Mouse (Mus musculus): ENCODE data around the gene Prss38. TPM values are rescaled to one million over a fixed set of nuclear protein-coding genes. Genes with fewer than 3 reads are reported as not detected.

Prss38 gene
- polyA plus RNA-seq (2014; fragmentation: Nextera tagmentation; extraction: Ambion mirVana), result not detected in 2 replicates

- no peak within 1 kb of the TSS for H3K27ac ChIP-seq (replicated peaks; ENCODE audit: low read depth, low read length)
These were observed at the start of gene Prss38 for GRCm38 (mm10) chr11:59375475-59375874. Gene Prss38 (minus strand): TSS chr11:59375657.

GRCm38 (mm10) chr11:59423010-59423588 is 47.6 kb upstream of the Prss38 start:
- DNase-seq (ENCODE audit: low spot score) (no peak), ATAC-seq (ENCODE audit: insufficient number of reproducible peaks, low FRiP score, low TSS enrichment, low read depth) (no peak)
- Histone ChIP-seq H3K4me1 (ENCODE audit: control insufficient read depth, insufficient read depth, low read length) (no peaks in the 10 kb centered on the region), H3K27me3 (ENCODE audit: control insufficient read depth, insufficient read depth, low read length) (no peaks in the 10 kb centered on the region), H3K9me3 (ENCODE audit: control insufficient read depth, low read length) (no peaks in the 10 kb centered on the region), H3K4me2 (ENCODE audit: low read depth, severe bottlenecking) (no peak overlapping the region), H3K4me3 (ENCODE audit: low read depth, low read length) (no peak overlapping the region), H3K9ac (ENCODE audit: low read length) (no peak overlapping the region), H3K36me3 (ENCODE audit: control insufficient read depth, insufficient read depth, low read length) (peaks cover 19% of the 10 kb centered on the region), H3K27ac (replicated peaks; ENCODE audit: low read depth, low read length) (no peak overlapping the region)
- 70% methylated on average over 5 of the region's 5 CpGs for WGBS

More at GRCm38 (mm10) chr11:59375475-59375874, at the start of gene Prss38:
- ATAC-seq (ENCODE audit: insufficient number of reproducible peaks, low FRiP score, low TSS enrichment, low read depth), result no peak
- H3K9me3 ChIP-seq (ENCODE audit: control insufficient read depth, low read length), result no peaks in the 10 kb centered on the region
- H3K4me2 ChIP-seq (ENCODE audit: low read depth, severe bottlenecking), result no peak within 1 kb of the TSS
- H3K4me3 ChIP-seq (ENCODE audit: low read depth, low read length), result no peak within 1 kb of the TSS
- no peak for DNase-seq (ENCODE audit: low spot score)
- H3K27me3 ChIP-seq (ENCODE audit: control insufficient read depth, insufficient read depth, low read length), result no peaks in the 10 kb centered on the region
- 79% methylated on average over 16 of the region's 16 CpGs for WGBS
- H3K9ac ChIP-seq (ENCODE audit: low read length), result no peak within 1 kb of the TSS
- H3K4me1 ChIP-seq (ENCODE audit: control insufficient read depth, insufficient read depth, low read length), result no peaks in the 10 kb centered on the region
- no peaks in the 10 kb centered on the region for H3K36me3 ChIP-seq (ENCODE audit: control insufficient read depth, insufficient read depth, low read length)

- WGBS, result 90% methylated on average over 2 of the region's 2 CpGs
- peaks cover 12% of the 10 kb centered on the region for H3K36me3 ChIP-seq (ENCODE audit: control insufficient read depth, insufficient read depth, low read length)
These were observed 46.5 kb upstream of the Prss38 start for GRCm38 (mm10) chr11:59421967-59422366.

GRCm38 (mm10) chr11:59421436-59421835 is 46.0 kb upstream of the Prss38 start:
- DNase-seq (ENCODE audit: low spot score) (no peak), ATAC-seq (ENCODE audit: insufficient number of reproducible peaks, low FRiP score, low TSS enrichment, low read depth) (no peak)
- Histone ChIP-seq H3K27me3 (ENCODE audit: control insufficient read depth, insufficient read depth, low read length) (no peaks in the 10 kb centered on the region), H3K4me2 (ENCODE audit: low read depth, severe bottlenecking) (no peak overlapping the region), H3K27ac (replicated peaks; ENCODE audit: low read depth, low read length) (no peak overlapping the region), H3K9ac (ENCODE audit: low read length) (no peak overlapping the region), H3K9me3 (ENCODE audit: control insufficient read depth, low read length) (no peaks in the 10 kb centered on the region), H3K4me1 (ENCODE audit: control insufficient read depth, insufficient read depth, low read length) (no peaks in the 10 kb centered on the region), H3K36me3 (ENCODE audit: control insufficient read depth, insufficient read depth, low read length) (peaks cover 10% of the 10 kb centered on the region), H3K4me3 (ENCODE audit: low read depth, low read length) (no peak overlapping the region)
- 91% methylated on average over 8 of the region's 8 CpGs for WGBS

More at GRCm38 (mm10) chr11:59421967-59422366, 46.5 kb upstream of the Prss38 start:
- Histone ChIP-seq H3K4me2 (ENCODE audit: low read depth, severe bottlenecking) (no peak overlapping the region), H3K4me3 (ENCODE audit: low read depth, low read length) (no peak overlapping the region), H3K9ac (ENCODE audit: low read length) (no peak overlapping the region), H3K4me1 (ENCODE audit: control insufficient read depth, insufficient read depth, low read length) (no peaks in the 10 kb centered on the region), H3K9me3 (ENCODE audit: control insufficient read depth, low read length) (no peaks in the 10 kb centered on the region), H3K27me3 (ENCODE audit: control insufficient read depth, insufficient read depth, low read length) (no peaks in the 10 kb centered on the region), H3K27ac (replicated peaks; ENCODE audit: low read depth, low read length) (no peak overlapping the region)
- no peak for DNase-seq (ENCODE audit: low spot score)
- no peak for ATAC-seq (ENCODE audit: insufficient number of reproducible peaks, low FRiP score, low TSS enrichment, low read depth)

GRCm38 (mm10) chr11:59418708-59419107 is 43.3 kb upstream of the Prss38 start:
- no peak overlapping the region for H3K4me2 ChIP-seq (ENCODE audit: low read depth, severe bottlenecking)
- H3K4me3 ChIP-seq (ENCODE audit: low read depth, low read length), result no peak overlapping the region
- DNase-seq (ENCODE audit: low spot score) (no peak), ATAC-seq (ENCODE audit: insufficient number of reproducible peaks, low FRiP score, low TSS enrichment, low read depth) (no peak; the same call in 1 of the 2 replicates)
- H3K9ac ChIP-seq (ENCODE audit: low read length), result no peak overlapping the region
- H3K9me3 ChIP-seq (ENCODE audit: control insufficient read depth, low read length), result no peaks in the 10 kb centered on the region
- peaks cover 13% of the 10 kb centered on the region for H3K36me3 ChIP-seq (ENCODE audit: control insufficient read depth, insufficient read depth, low read length)
- H3K4me1 ChIP-seq (ENCODE audit: control insufficient read depth, insufficient read depth, low read length), result no peaks in the 10 kb centered on the region
- 96% methylated on average over 5 of the region's 5 CpGs for WGBS
- H3K27me3 ChIP-seq (ENCODE audit: control insufficient read depth, insufficient read depth, low read length), result no peaks in the 10 kb centered on the region
- H3K27ac ChIP-seq (replicated peaks; ENCODE audit: low read depth, low read length), result no peak overlapping the region; the same call in none of the 2 replicates

GRCm38 (mm10) chr11:59412999-59413863 is 37.8 kb upstream of the Prss38 start:
- no peak overlapping the region for H3K9ac ChIP-seq (ENCODE audit: low read length)
- ATAC-seq (ENCODE audit: insufficient number of reproducible peaks, low FRiP score, low TSS enrichment, low read depth) (no peak), DNase-seq (ENCODE audit: low spot score) (no peak)
- WGBS, result 75% methylated on average over 13 of the region's 13 CpGs
- no peaks in the 10 kb centered on the region for H3K4me1 ChIP-seq (ENCODE audit: control insufficient read depth, insufficient read depth, low read length)
- peaks cover 4% of the 10 kb centered on the region; the same call in 1 of the 2 replicates for H3K36me3 ChIP-seq (ENCODE audit: control insufficient read depth, insufficient read depth, low read length)
- no peaks in the 10 kb centered on the region for H3K27me3 ChIP-seq (ENCODE audit: control insufficient read depth, insufficient read depth, low read length)
- H3K27ac ChIP-seq (replicated peaks; ENCODE audit: low read depth, low read length), result 0 out of 2 replicates have a peak overlapping the region, but pooled peaks have one; percentile 24
- no peak overlapping the region for H3K4me3 ChIP-seq (ENCODE audit: low read depth, low read length)
- no peak overlapping the region for H3K4me2 ChIP-seq (ENCODE audit: low read depth, severe bottlenecking)
- H3K9me3 ChIP-seq (ENCODE audit: control insufficient read depth, low read length), result no peaks in the 10 kb centered on the region

GRCm38 (mm10) chr11:59412058-59412457 is 36.6 kb upstream of the Prss38 start:
- H3K4me2 ChIP-seq (ENCODE audit: low read depth, severe bottlenecking), result no peak overlapping the region
- WGBS, result 80% methylated on average over 6 of the region's 6 CpGs
- H3K9ac ChIP-seq (ENCODE audit: low read length), result no peak overlapping the region
- ATAC-seq (ENCODE audit: insufficient number of reproducible peaks, low FRiP score, low TSS enrichment, low read depth), result no peak
- no peak overlapping the region for H3K27ac ChIP-seq (replicated peaks; ENCODE audit: low read depth, low read length)
- no peaks in the 10 kb centered on the region for H3K4me1 ChIP-seq (ENCODE audit: control insufficient read depth, insufficient read depth, low read length)
- DNase-seq (ENCODE audit: low spot score), result no peak
- H3K36me3 ChIP-seq (ENCODE audit: control insufficient read depth, insufficient read depth, low read length), result peaks cover 4% of the 10 kb centered on the region; the same call in 1 of the 2 replicates
- H3K4me3 ChIP-seq (ENCODE audit: low read depth, low read length), result no peak overlapping the region
- no peaks in the 10 kb centered on the region for H3K27me3 ChIP-seq (ENCODE audit: control insufficient read depth, insufficient read depth, low read length)
- no peaks in the 10 kb centered on the region for H3K9me3 ChIP-seq (ENCODE audit: control insufficient read depth, low read length)

- Histone ChIP-seq H3K27ac (replicated peaks; ENCODE audit: low read depth, low read length) (no peak overlapping the region), H3K4me1 (ENCODE audit: control insufficient read depth, insufficient read depth, low read length) (no peaks in the 10 kb centered on the region), H3K4me2 (ENCODE audit: low read depth, severe bottlenecking) (no peak overlapping the region), H3K4me3 (ENCODE audit: low read depth, low read length) (no peak overlapping the region), H3K27me3 (ENCODE audit: control insufficient read depth, insufficient read depth, low read length) (no peaks in the 10 kb centered on the region), H3K9me3 (ENCODE audit: control insufficient read depth, low read length) (no peaks in the 10 kb centered on the region), H3K9ac (ENCODE audit: low read length) (no peak overlapping the region), H3K36me3 (ENCODE audit: control insufficient read depth, insufficient read depth, low read length) (peaks cover 7% of the 10 kb centered on the region; the same call in 1 of the 2 replicates)
- DNase-seq (ENCODE audit: low spot score) (no peak), ATAC-seq (ENCODE audit: insufficient number of reproducible peaks, low FRiP score, low TSS enrichment, low read depth) (no peak)
- 85% methylated on average over 2 of the region's 2 CpGs for WGBS
These were observed 35.4 kb upstream of the Prss38 start for GRCm38 (mm10) chr11:59410851-59411250.

Data from limb, embryonic 11.5 days (tissue).